8 mouse cellular contexts compared by ENCODE assay signal in genomic region chr12:35534114-35534753, GRCm38 (mm10). TPM values are rescaled to one million over a fixed set of nuclear protein-coding genes. Genes with fewer than 3 reads are reported as not detected.
A peak's percentile ranks its signal among the peaks of the same experiment; 100 is the strongest.
DNase-seq lines count a peak whose midpoint lies in the region; ATAC-seq and TF ChIP-seq lines count a peak whose summit lies in the region.

No protein-coding gene starts in this region.

- TF ChIP-seq POLR2A in brain, embryonic 14.5 days (IDR thresholded peaks at IDR 0.05; ENCODE audit: borderline replicate concordance, extremely low read depth, insufficient read depth, insufficient read length, poor library complexity, severe bottlenecking): no peak
- TF ChIP-seq POLR2A in small intestine, adult 2 months (IDR thresholded peaks at IDR 0.05; ENCODE audit: low read depth, low read length): no peak; the same call in 1 of the 2 replicates

- no peaks in the 10 kb centered on the region for H3K4me1 ChIP-seq in intestine, postnatal 0 days (replicated peaks; ENCODE audit: control insufficient read depth, insufficient read depth, low read length)
- H3K4me1 ChIP-seq in limb, embryonic 10.5 days: peaks cover 12% of the 10 kb centered on the region
- peaks cover 5% of the 10 kb centered on the region; the same call in 1 of the 2 replicates for H3K4me1 ChIP-seq in small intestine, adult 2 months (ENCODE audit: control insufficient read depth, insufficient read depth, insufficient read length, low read length)

- peak; percentile 12 to 65 for DNase-seq in adrenal gland, adult (ENCODE audit: inconsistent age in 2 of 2, low spot score in 1 of 2)
- DNase-seq in adrenal gland, postnatal 25 days: no peak
- DNase-seq in brain, embryonic 14.5 days (ENCODE audit: low read depth): peak; percentile 50
- peak; percentile 3 to 42 for DNase-seq in frontal cortex, adult 2 months (ENCODE audit: extremely low spot score in 1 of 2, low spot score in 1 of 2)
- DNase-seq in limb, embryonic 10.5 days (ENCODE audit: low spot score): peak; percentile 48
- peak; percentile 12 for DNase-seq in mesoderm, embryonic 11.5 days (ENCODE audit: low read depth, low spot score)

- no peak for TF ChIP-seq CTCF in brain, embryonic 14.5 days (IDR thresholded peaks at IDR 0.05; ENCODE audit: borderline replicate concordance, extremely low read depth, insufficient read depth, insufficient read length)
- peak; percentile 36 for TF ChIP-seq CTCF in intestine, postnatal 0 days (IDR thresholded peaks at IDR 0.05; ENCODE audit: low read depth)
- TF ChIP-seq CTCF in small intestine, adult 2 months (IDR thresholded peaks at IDR 0.05; ENCODE audit: extremely low read depth, insufficient read length, insufficient replicate concordance, low read depth, low read length): no peak

- H3K36me3 ChIP-seq in intestine, postnatal 0 days (ENCODE audit: control insufficient read depth, insufficient read depth): no peaks in the 10 kb centered on the region
- H3K36me3 ChIP-seq in limb, embryonic 10.5 days: no peaks in the 10 kb centered on the region
- H3K36me3 ChIP-seq in small intestine, adult 2 months (ENCODE audit: control insufficient read depth, insufficient read depth, low read length): 0 out of 2 replicates have a peak, but pooled peaks cover 1% of the 10 kb centered on the region

- H3K27me3 ChIP-seq in intestine, postnatal 0 days (replicated peaks; ENCODE audit: control insufficient read depth, insufficient read depth, low read length): no peaks in the 10 kb centered on the region
- H3K27me3 ChIP-seq in limb, embryonic 10.5 days (ENCODE audit: low read depth, poor library complexity, severe bottlenecking): peaks cover 23% of the 10 kb centered on the region
- H3K27me3 ChIP-seq in small intestine, adult 2 months (ENCODE audit: control insufficient read depth, insufficient read depth, low read length): no peaks in the 10 kb centered on the region

- peak overlapping the region; percentile 80 for H3K4me3 ChIP-seq in intestine, postnatal 0 days (ENCODE audit: low read depth, low read length)
- H3K4me3 ChIP-seq in limb, embryonic 10.5 days: peak overlapping the region; percentile 79
- H3K4me3 ChIP-seq in small intestine, adult 2 months (ENCODE audit: low read depth, low read length): peak overlapping the region; percentile 99

- H3K27ac ChIP-seq in intestine, postnatal 0 days (ENCODE audit: low read depth, low read length): peak overlapping the region; percentile 93
- H3K27ac ChIP-seq in limb, embryonic 10.5 days: peak overlapping the region; percentile 63
- peak overlapping the region; percentile 94 for H3K27ac ChIP-seq in small intestine, adult 2 months (ENCODE audit: insufficient read depth, low read depth, low read length)

- peak; percentile 93 for ATAC-seq in intestine, postnatal 0 days

- under 1% methylated on average over 43 of the region's 49 CpGs for WGBS in intestine, postnatal 0 days
- WGBS in limb, embryonic 10.5 days: 1% methylated on average over 49 of the region's 49 CpGs
- WGBS in small intestine, adult 2 months: under 1% methylated on average over 47 of the region's 49 CpGs

- no peaks in the 10 kb centered on the region for H3K9me3 ChIP-seq in intestine, postnatal 0 days (ENCODE audit: control insufficient read depth)
- H3K9me3 ChIP-seq in limb, embryonic 10.5 days (replicated peaks): no peaks in the 10 kb centered on the region

- peak overlapping the region; percentile 73 for H3K9ac ChIP-seq in intestine, postnatal 0 days (ENCODE audit: low read depth, low read length)

- H3K4me2 ChIP-seq in intestine, postnatal 0 days (replicated peaks; ENCODE audit: low read depth): peak overlapping the region; percentile 87

RNA-seq across cellular contexts. Expression of gene Ahr, which starts 0.6 kb away (rescaled TPM):
- 4.5 and 7.0 TPM in 2 replicates for total RNA-seq in adrenal gland, postnatal 25 days (2021)
- polyA plus RNA-seq in brain, embryonic 14.5 days (2012; rRNA removed): 2.2 and 3.7 TPM in 2 replicates
- 3.9 and 4.3 TPM in 2 replicates for polyA plus RNA-seq in frontal cortex, adult 2 months (2012; rRNA removed)
- polyA plus RNA-seq in intestine, postnatal 0 days (2015; fragmentation: Nextera tagmentation; extraction: Ambion mirVana): 4.6 and 4.7 TPM in 2 replicates
- 0.75 and 1.2 TPM in 2 replicates for polyA plus RNA-seq in limb, embryonic 10.5 days (2016; fragmentation: Nextera tagmentation; extraction: Ambion mirVana)
- polyA plus RNA-seq in small intestine, adult 2 months (2012; rRNA removed): 3.6 and 6.2 TPM in 2 replicates
